Comparison of ENCODE assay signal across 8 mouse cellular contexts in genomic region chr11:45736561-45736960, GRCm38 (mm10).
DNase-seq lines count a peak whose midpoint lies in the region; ATAC-seq and TF ChIP-seq lines count a peak whose summit lies in the region.

No protein-coding gene starts in this region.

- no peaks in the 10 kb centered on the region for H3K27me3 ChIP-seq in hindbrain, embryonic 11.5 days (ENCODE audit: control insufficient read depth, insufficient read depth, low read length)
- no peaks in the 10 kb centered on the region for H3K27me3 ChIP-seq in hindbrain, embryonic 16.5 days (replicated peaks; ENCODE audit: control insufficient read depth, insufficient read depth, low read length)
- H3K27me3 ChIP-seq in stomach, postnatal 0 days (ENCODE audit: control insufficient read depth, insufficient read depth, low read length): no peaks in the 10 kb centered on the region

- H3K4me2 ChIP-seq in hindbrain, embryonic 11.5 days (replicated peaks; ENCODE audit: low read depth, low read length): no peak overlapping the region
- H3K4me2 ChIP-seq in hindbrain, embryonic 16.5 days (ENCODE audit: low read length): no peak overlapping the region
- no peak overlapping the region for H3K4me2 ChIP-seq in stomach, postnatal 0 days (replicated peaks; ENCODE audit: low read depth)

- H3K27ac ChIP-seq in hindbrain, embryonic 11.5 days (ENCODE audit: low read depth, low read length): no peak overlapping the region
- no peak overlapping the region for H3K27ac ChIP-seq in hindbrain, embryonic 16.5 days (ENCODE audit: low read depth, low read length)
- H3K27ac ChIP-seq in stomach, postnatal 0 days (replicated peaks): no peak overlapping the region

- peak; percentile 50 for DNase-seq in hindbrain, embryonic 11.5 days (ENCODE audit: low spot score)
- DNase-seq in ovary, adult 18-20 months (ENCODE audit: low spot score): peak; percentile 35
- DNase-seq in ovary, postnatal 10 days (ENCODE audit: low spot score): no peak
- peak; percentile 36 for DNase-seq in forelimb bud, embryonic 11.5 days (ENCODE audit: low read depth, low spot score)
- DNase-seq in stomach, postnatal 0 days (ENCODE audit: low spot score): no peak
- no peak for DNase-seq in urinary bladder, adult 18-20 months (ENCODE audit: low spot score in 2 of 2)

- H3K4me1 ChIP-seq in hindbrain, embryonic 11.5 days (replicated peaks; ENCODE audit: control insufficient read depth, insufficient read depth, low read length): no peaks in the 10 kb centered on the region
- no peaks in the 10 kb centered on the region for H3K4me1 ChIP-seq in hindbrain, embryonic 16.5 days (ENCODE audit: control insufficient read depth, insufficient read depth, low read depth, low read length)
- no peaks in the 10 kb centered on the region for H3K4me1 ChIP-seq in stomach, postnatal 0 days (replicated peaks; ENCODE audit: control insufficient read depth, insufficient read depth)

- no peak for TF ChIP-seq EP300 in stomach, postnatal 0 days (optimal IDR thresholded peaks at IDR 0.05)

- H3K9me3 ChIP-seq in hindbrain, embryonic 11.5 days (ENCODE audit: control insufficient read depth, low read length): no peaks in the 10 kb centered on the region
- no peaks in the 10 kb centered on the region for H3K9me3 ChIP-seq in hindbrain, embryonic 16.5 days (ENCODE audit: control insufficient read depth, low read length)
- no peaks in the 10 kb centered on the region for H3K9me3 ChIP-seq in stomach, postnatal 0 days (ENCODE audit: control insufficient read depth, low read length)

- no peak overlapping the region for H3K4me3 ChIP-seq in hindbrain, embryonic 11.5 days (ENCODE audit: low read depth, low read length)
- no peak overlapping the region for H3K4me3 ChIP-seq in hindbrain, embryonic 16.5 days (ENCODE audit: low read length)
- no peak overlapping the region for H3K4me3 ChIP-seq in stomach, postnatal 0 days (ENCODE audit: low read depth, low read length)

- 59% methylated on average over 3 of the region's 3 CpGs for WGBS in hindbrain, embryonic 11.5 days
- 49% methylated on average over 3 of the region's 3 CpGs for WGBS in hindbrain, embryonic 16.5 days
- 43% methylated on average over 3 of the region's 3 CpGs for WGBS in stomach, postnatal 0 days

- ATAC-seq in hindbrain, embryonic 11.5 days (ENCODE audit: low FRiP score): no peak
- ATAC-seq in hindbrain, embryonic 16.5 days: no peak
- no peak for ATAC-seq in stomach, postnatal 0 days (ENCODE audit: low FRiP score, low TSS enrichment)
- no peak for ATAC-seq in erythroid progenitor cell, adult 5-6 weeks (replicated peaks; ENCODE audit: low FRiP score, poor library complexity, severe bottlenecking)

- no peak overlapping the region for H3K9ac ChIP-seq in hindbrain, embryonic 11.5 days (ENCODE audit: low read depth, low read length)
- H3K9ac ChIP-seq in hindbrain, embryonic 16.5 days (ENCODE audit: low read depth, low read length): no peak overlapping the region
- no peak overlapping the region for H3K9ac ChIP-seq in stomach, postnatal 0 days (ENCODE audit: low read length)

- no peaks in the 10 kb centered on the region for H3K36me3 ChIP-seq in hindbrain, embryonic 11.5 days (ENCODE audit: control insufficient read depth, insufficient read depth, low read length)
- no peaks in the 10 kb centered on the region for H3K36me3 ChIP-seq in hindbrain, embryonic 16.5 days (ENCODE audit: control insufficient read depth, insufficient read depth, low read length)
- H3K36me3 ChIP-seq in stomach, postnatal 0 days (ENCODE audit: control insufficient read depth, insufficient read depth, low read length): no peaks in the 10 kb centered on the region

- peak; percentile 64 for TF ChIP-seq CTCF in stomach, postnatal 0 days (IDR thresholded peaks at IDR 0.05; ENCODE audit: low read depth)

Comparison
In these comparisons a context has a peak if more than half of its experiments do, and no peak if none do; other contexts are left out.
1. DNase-seq: peak in hindbrain, embryonic 11.5 days (single experiment), ovary, adult 18-20 months (single experiment) and forelimb bud, embryonic 11.5 days (single experiment); none in ovary, postnatal 10 days (single experiment), stomach, postnatal 0 days (single experiment) and urinary bladder, adult 18-20 months (0 of 2).